ENCODE assay signal across 20 mouse cellular contexts in genomic region chr14:4183375-4183774, GRCm38 (mm10). TPM values are rescaled to one million over a fixed set of nuclear protein-coding genes. Genes with fewer than 3 reads are reported as not detected.
"Had no signal": no experiment of that assay in that cellular context is flagged by ENCODE, and none has a peak within 500 bp of the region (broad histone marks: within the 10 kb centered on the region; RNA-seq: fewer than 3 reads in every experiment).

No protein-coding gene starts in this region.

RNA-seq across cellular contexts. Expression of gene Gm2974, which starts 1.0 kb away (rescaled TPM):
- polyA plus RNA-seq: kidney, adult 2 months; liver, embryonic 12.5 days; small intestine, adult 2 months; spleen, adult 2 months; stomach, embryonic 16.5 days had no signal

RNA-seq across cellular contexts. Expression of gene Gm3127, which starts 18.5 kb away (rescaled TPM):
- total RNA-seq: layer of hippocampus, postnatal 14 days; left cerebral cortex, adult 8-10 months; left cerebral cortex, postnatal 14 days had no signal
- polyA plus RNA-seq: intestine, embryonic 16.5 days; kidney, adult 2 months; kidney, embryonic 15.5 days; limb, embryonic 10.5 days; limb, embryonic 13.5 days; liver, embryonic 12.5 days; liver, embryonic 15.5 days; lung, adult 2 months; midbrain, embryonic 10.5 days; midbrain, embryonic 13.5 days; midbrain, embryonic 16.5 days; neural tube, embryonic 11.5 days; neural tube, embryonic 14.5 days; small intestine, adult 2 months; spleen, adult 2 months; stomach, embryonic 16.5 days; thymus, adult 2 months had no signal
